Mouse (Mus musculus): ENCODE measurements around the gene Gm4707. TPM values are rescaled to one million over a fixed set of nuclear protein-coding genes. Genes with fewer than 3 reads are reported as not detected.

The Gm4707 gene
- total RNA-seq (2018; cell fraction: chromatin; rRNA removed), result 10 to 100 TPM in 24 of 26 experiments, 1 to 10 TPM in 2; 9.6 to 52.6 (median 34.0) TPM
- total RNA-seq (2018; cell fraction: cytosol; rRNA removed), result 1 to 10 TPM in 4 of 26 experiments, under 1 TPM in 11, not detected in 11; 0.07 to 2.2 (median 0.41) TPM
- 10 to 100 TPM in 21 of 26 experiments, 1 to 10 TPM in 5; 3.0 to 55.1 (median 14.2) TPM for total RNA-seq (2018; cell fraction: nucleus; rRNA removed)
- 0.13 TPM in 1 of 3 replicates, not detected in the others for polyA plus RNA-seq (2018)

- no peak within 1 kb of the TSS for H3K27ac ChIP-seq
- peaks cover 59% of the 10 kb centered on the region for H3K36me3 ChIP-seq (ENCODE audit: inconsistent target)
- 100% methylated on average over 2 of the region's 2 CpGs for WGBS (ENCODE audit: missing documents)
- H3K79me2 ChIP-seq (ENCODE audit: inconsistent target), result peaks cover 94% of the 10 kb centered on the region
- no peak within 1 kb of the TSS for H3K4me3 ChIP-seq (ENCODE audit: inconsistent target)
Observed at GRCm38 (mm10) chr17:71459818-71460217, at the start of gene Gm4707. TSS of gene Gm4707 (minus strand) at chr17:71459918.

GRCm38 (mm10) chr17:71506832-71507231 is 47.1 kb upstream of the Gm4707 start:
- Histone ChIP-seq H3K36me3 (ENCODE audit: inconsistent target) (0 out of 2 replicates have a peak, but pooled peaks cover 4% of the 10 kb centered on the region), H3K27ac (no peak overlapping the region), H3K4me3 (ENCODE audit: inconsistent target) (no peak overlapping the region), H3K79me2 (ENCODE audit: inconsistent target) (no peaks in the 10 kb centered on the region)
- WGBS (ENCODE audit: missing documents), result 95% methylated on average over 8 of the region's 8 CpGs

- no peaks in the 10 kb centered on the region for H3K36me3 ChIP-seq (ENCODE audit: inconsistent target)
- H3K4me3 ChIP-seq (ENCODE audit: inconsistent target), result no peak overlapping the region
- WGBS (ENCODE audit: missing documents), result 90% methylated on average over 4 of the region's 4 CpGs
- H3K27ac ChIP-seq, result no peak overlapping the region
- no peaks in the 10 kb centered on the region for H3K79me2 ChIP-seq (ENCODE audit: inconsistent target)
Observed at GRCm38 (mm10) chr17:71495784-71496183, 36.1 kb upstream of the Gm4707 start.

GRCm38 (mm10) chr17:71491332-71491686 is 31.6 kb upstream of the Gm4707 start:
- Histone ChIP-seq H3K79me2 (ENCODE audit: inconsistent target) (peaks cover 11% of the 10 kb centered on the region; the same call in 1 of the 2 replicates), H3K4me3 (ENCODE audit: inconsistent target) (no peak overlapping the region), H3K36me3 (ENCODE audit: inconsistent target) (no peaks in the 10 kb centered on the region), H3K27ac (no peak overlapping the region)
- 94% methylated on average over 3 of the region's 4 CpGs for WGBS (ENCODE audit: missing documents)

GRCm38 (mm10) chr17:71490666-71491331 is 31.1 kb upstream of the Gm4707 start:
- no peak overlapping the region for H3K4me3 ChIP-seq (ENCODE audit: inconsistent target)
- H3K79me2 ChIP-seq (ENCODE audit: inconsistent target), result peaks cover 11% of the 10 kb centered on the region; the same call in 1 of the 2 replicates
- no peaks in the 10 kb centered on the region for H3K36me3 ChIP-seq (ENCODE audit: inconsistent target)
- 93% methylated on average over 9 of the region's 9 CpGs for WGBS (ENCODE audit: missing documents)
- no peak overlapping the region for H3K27ac ChIP-seq

- WGBS (ENCODE audit: missing documents), result 72% methylated on average over 9 of the region's 9 CpGs
- H3K79me2 ChIP-seq (ENCODE audit: inconsistent target), result peaks cover 11% of the 10 kb centered on the region; the same call in 1 of the 2 replicates
- H3K4me3 ChIP-seq (ENCODE audit: inconsistent target), result no peak overlapping the region
- H3K27ac ChIP-seq, result peak overlapping the region; percentile 69
- no peaks in the 10 kb centered on the region for H3K36me3 ChIP-seq (ENCODE audit: inconsistent target)
Observed at GRCm38 (mm10) chr17:71489703-71490461, 30.2 kb upstream of the Gm4707 start.

- H3K4me3 ChIP-seq (ENCODE audit: inconsistent target), result peak overlapping the region; percentile 27
- H3K36me3 ChIP-seq (ENCODE audit: inconsistent target), result no peaks in the 10 kb centered on the region
- H3K27ac ChIP-seq, result peak overlapping the region; percentile 96
- peaks cover 11% of the 10 kb centered on the region; the same call in 1 of the 2 replicates for H3K79me2 ChIP-seq (ENCODE audit: inconsistent target)
- 5% methylated on average over 8 of the region's 8 CpGs for WGBS (ENCODE audit: missing documents)
Observed at GRCm38 (mm10) chr17:71486231-71486851, 26.6 kb upstream of the Gm4707 start.

- Histone ChIP-seq H3K4me3 (ENCODE audit: inconsistent target) (peak overlapping the region; percentile 27), H3K36me3 (ENCODE audit: inconsistent target) (no peaks in the 10 kb centered on the region), H3K79me2 (ENCODE audit: inconsistent target) (peaks cover 11% of the 10 kb centered on the region; the same call in 1 of the 2 replicates), H3K27ac (peak overlapping the region; percentile 96)
- under 1% methylated on average over 12 of the region's 12 CpGs for WGBS (ENCODE audit: missing documents)
Observed at GRCm38 (mm10) chr17:71485791-71486230, 26.1 kb upstream of the Gm4707 start.

- WGBS (ENCODE audit: missing documents), result 90% methylated on average over 5 of the region's 5 CpGs
- peak overlapping the region; percentile 96 for H3K27ac ChIP-seq
- H3K4me3 ChIP-seq (ENCODE audit: inconsistent target), result no peak overlapping the region
- peaks cover 11% of the 10 kb centered on the region; the same call in 1 of the 2 replicates for H3K79me2 ChIP-seq (ENCODE audit: inconsistent target)
- H3K36me3 ChIP-seq (ENCODE audit: inconsistent target), result no peaks in the 10 kb centered on the region
Observed at GRCm38 (mm10) chr17:71484711-71485110, 25.0 kb upstream of the Gm4707 start.

- Histone ChIP-seq H3K4me3 (ENCODE audit: inconsistent target) (no peak overlapping the region), H3K36me3 (ENCODE audit: inconsistent target) (no peaks in the 10 kb centered on the region), H3K27ac (no peak overlapping the region), H3K79me2 (ENCODE audit: inconsistent target) (peaks cover 11% of the 10 kb centered on the region; the same call in 1 of the 2 replicates)
- 71% methylated on average over 7 of the region's 7 CpGs for WGBS (ENCODE audit: missing documents)
Observed at GRCm38 (mm10) chr17:71483418-71484060, 23.8 kb upstream of the Gm4707 start.

- no peak overlapping the region for H3K4me3 ChIP-seq (ENCODE audit: inconsistent target)
- H3K27ac ChIP-seq, result no peak overlapping the region
- H3K79me2 ChIP-seq (ENCODE audit: inconsistent target), result peaks cover 5% of the 10 kb centered on the region
- H3K36me3 ChIP-seq (ENCODE audit: inconsistent target), result no peaks in the 10 kb centered on the region
- 35% methylated on average over 5 of the region's 5 CpGs for WGBS (ENCODE audit: missing documents)
Observed at GRCm38 (mm10) chr17:71479381-71479901, 19.7 kb upstream of the Gm4707 start.

GRCm38 (mm10) chr17:71477481-71477880 is 17.8 kb upstream of the Gm4707 start:
- Histone ChIP-seq H3K79me2 (ENCODE audit: inconsistent target) (peaks cover 25% of the 10 kb centered on the region), H3K36me3 (ENCODE audit: inconsistent target) (no peaks in the 10 kb centered on the region), H3K4me3 (ENCODE audit: inconsistent target) (no peak overlapping the region), H3K27ac (no peak overlapping the region)
- WGBS (ENCODE audit: missing documents), result 96% methylated on average over 8 of the region's 8 CpGs

- H3K27ac ChIP-seq, result no peak overlapping the region
- H3K4me3 ChIP-seq (ENCODE audit: inconsistent target), result peak overlapping the region; percentile 50; the same call in 1 of the 2 replicates
- peaks cover 35% of the 10 kb centered on the region for H3K79me2 ChIP-seq (ENCODE audit: inconsistent target)
- WGBS (ENCODE audit: missing documents), result 81% methylated on average over 7 of the region's 7 CpGs
- H3K36me3 ChIP-seq (ENCODE audit: inconsistent target), result no peaks in the 10 kb centered on the region
Observed at GRCm38 (mm10) chr17:71476346-71477020, 16.8 kb upstream of the Gm4707 start.

Data from macrophage (primary cell).